Mouse (Mus musculus): Measurements from ENCODE around the gene Xxylt1.

DNA sequence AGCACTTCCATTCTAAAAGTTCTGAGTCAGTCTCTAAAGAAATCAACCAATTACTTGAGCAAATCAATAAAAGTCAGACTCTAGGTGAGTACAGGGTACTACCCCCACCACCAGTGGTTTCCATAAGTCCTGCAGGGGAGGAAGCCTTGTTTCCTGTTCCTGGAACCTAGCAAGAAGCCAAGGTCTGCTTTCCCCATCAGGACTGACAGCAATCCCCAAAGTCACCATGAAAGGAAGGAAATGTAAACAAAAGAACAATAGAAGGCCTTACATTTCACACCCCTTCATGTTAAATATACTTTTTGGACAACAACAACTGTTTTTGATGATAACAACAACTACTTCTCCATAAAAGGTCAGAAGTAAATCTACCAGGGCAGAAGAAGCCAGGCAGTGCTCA is 53.6 kb downstream of the Xxylt1 start:
- TF ChIP-seq HCFC1 (IDR thresholded peaks at IDR 0.05; ENCODE audit: low read depth, low read length) (no peak), MAX (IDR thresholded peaks at IDR 0.05; ENCODE audit: low read length) (no peak)
